Mouse (Mus musculus): Measurements from ENCODE around the gene Tmprss13. TPM values are rescaled to one million over a fixed set of nuclear protein-coding genes. Genes with fewer than 3 reads are reported as not detected.

Tmprss13 gene
- total and polyA plus RNA-seq, 3 experiments = not detected

DNA sequence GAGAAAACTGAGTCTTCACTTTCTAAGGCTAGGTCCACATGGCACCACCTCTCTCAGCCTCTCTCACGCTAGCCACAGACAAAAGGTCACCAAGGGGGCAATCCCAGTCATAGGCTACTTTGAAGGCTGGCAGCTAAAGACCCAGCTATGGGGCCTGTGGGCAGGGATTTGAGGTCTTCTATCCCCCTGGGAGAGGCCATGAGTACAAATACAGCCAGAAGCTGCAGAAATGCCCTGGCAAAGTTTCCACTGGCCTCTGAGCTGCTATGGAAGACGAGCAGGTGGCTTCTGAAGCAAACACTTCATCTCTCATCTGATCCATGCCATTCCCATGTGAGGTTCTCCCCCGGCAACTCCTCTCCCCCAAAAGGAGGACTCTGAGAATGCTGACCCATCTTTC, 38.8 kb upstream of the Tmprss13 start:
- peak; percentile 64 for DNase-seq (ENCODE audit: extremely low read depth)
- no peak overlapping the region for H3K27ac ChIP-seq (ENCODE audit: insufficient read depth, low read depth)

DNA sequence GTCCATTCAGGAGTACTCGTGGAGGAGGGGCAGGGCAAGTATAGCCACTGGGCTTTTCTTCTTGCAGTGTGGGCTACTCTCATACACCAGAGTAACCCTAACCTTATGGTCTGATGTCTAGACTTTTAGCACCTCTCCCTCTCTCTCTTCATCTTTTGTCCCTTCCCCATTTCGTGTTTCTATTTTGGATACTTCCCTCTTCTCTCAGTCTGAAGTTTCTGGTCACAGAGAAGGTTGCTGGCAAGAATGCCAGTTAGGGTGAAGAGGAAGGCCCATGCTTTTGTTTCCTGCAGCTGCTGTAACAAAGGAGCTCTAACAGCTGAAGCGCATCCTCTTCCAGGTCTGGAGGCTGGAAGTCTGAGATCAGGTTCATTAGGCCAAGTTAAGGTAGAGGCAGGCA, 38.0 kb upstream of the Tmprss13 start:
- Histone ChIP-seq H3K4me3 (replicated peaks in 1 of 3; ENCODE audit: low read depth in 2 of 3, low read length in 2 of 3, poor library complexity in 1 of 3) (no peak overlapping the region), H3K36me3 (replicated peaks in 1 of 2; ENCODE audit: control insufficient read depth in 1 of 2, insufficient read depth in 1 of 2, low read length in 1 of 2) (no peaks in the 10 kb centered on the region), H3K4me1 (ENCODE audit: control insufficient read depth in 1 of 2, insufficient read depth in 2 of 2) (peaks cover 15 to 72% of the 10 kb centered on the region in 2 experiments), H3K9ac (ENCODE audit: insufficient read depth, low read depth) (no peak overlapping the region), H3K79me2 (replicated peaks; ENCODE audit: control insufficient read depth, extremely low read depth, insufficient read depth, poor library complexity, severe bottlenecking) (no peaks in the 10 kb centered on the region), H3K4me2 (ENCODE audit: insufficient read depth, low read depth, poor library complexity, severe bottlenecking) (no peak overlapping the region), H3K27ac (ENCODE audit: insufficient read depth, low read depth) (no peak overlapping the region), H3K27me3 (replicated peaks) (no peaks in the 10 kb centered on the region), H3K9me3 (replicated peaks; ENCODE audit: low read length) (peaks cover 5% of the 10 kb centered on the region)
- no peak for DNase-seq (ENCODE audit: extremely low read depth)
- TF ChIP-seq USF1 (IDR thresholded peaks at IDR 0.05; ENCODE audit: low read depth, low read length) = no peak
- TF ChIP-seq ZNF384 (IDR thresholded peaks at IDR 0.05; ENCODE audit: low read depth, low read length) = no peak
- peak; percentile 68; the same call in 1 of the 2 replicates for TF ChIP-seq MEF2A (IDR thresholded peaks at IDR 0.05; ENCODE audit: borderline replicate concordance, low read depth, low read length)
- dilution Hi-C loops (cut with MboI; ENCODE audit: extremely low pct_ligation_motif_present, extremely low pct_unique_long_range_greater_than_20kb, low sequenced_read_pairs) (no loop called here), in situ Hi-C loops (cut with MboI; ENCODE audit: low pct_ligation_motif_present, low pct_unique_long_range_greater_than_20kb, low sequenced_read_pairs) (no loop called here)

More for the DNA sequence above, 38.8 kb upstream of the Tmprss13 start:
- no peak overlapping the region for H3K4me2 ChIP-seq (ENCODE audit: insufficient read depth, low read depth, poor library complexity, severe bottlenecking)
- no peaks in the 10 kb centered on the region for H3K27me3 ChIP-seq (replicated peaks)
- H3K36me3 ChIP-seq (replicated peaks in 1 of 2; ENCODE audit: control insufficient read depth in 1 of 2, insufficient read depth in 1 of 2, low read length in 1 of 2) = no peaks in the 10 kb centered on the region
- in situ Hi-C loops (cut with MboI; ENCODE audit: low pct_ligation_motif_present, low pct_unique_long_range_greater_than_20kb, low sequenced_read_pairs) (no loop called here), dilution Hi-C loops (cut with MboI; ENCODE audit: extremely low pct_ligation_motif_present, extremely low pct_unique_long_range_greater_than_20kb, low sequenced_read_pairs) (no loop called here)
- no peak overlapping the region for H3K9ac ChIP-seq (ENCODE audit: insufficient read depth, low read depth)
- H3K4me3 ChIP-seq (replicated peaks in 1 of 3; ENCODE audit: low read depth in 2 of 3, low read length in 2 of 3, poor library complexity in 1 of 3) = no peak overlapping the region
- no peaks in the 10 kb centered on the region for H3K79me2 ChIP-seq (replicated peaks; ENCODE audit: control insufficient read depth, extremely low read depth, insufficient read depth, poor library complexity, severe bottlenecking)
- peaks cover 16 to 75% of the 10 kb centered on the region in 2 experiments for H3K4me1 ChIP-seq (ENCODE audit: control insufficient read depth in 1 of 2, insufficient read depth in 2 of 2)
- peaks cover 2% of the 10 kb centered on the region for H3K9me3 ChIP-seq (replicated peaks; ENCODE audit: low read length)
- TF ChIP-seq EP300 (IDR thresholded peaks at IDR 0.05; ENCODE audit: low read length) (peak; percentile 42; the same call in 1 of the 2 replicates), SIN3A (IDR thresholded peaks at IDR 0.05; ENCODE audit: low read length) (no peak), CTCF (conservative IDR thresholded peaks at IDR 0.05 in 1 of 2, IDR thresholded peaks at IDR 0.05 in 1 of 2; ENCODE audit: low read depth in 2 of 2, low read length in 2 of 2) (no peak), JUN (IDR thresholded peaks at IDR 0.05; ENCODE audit: insufficient read depth, low read depth, low read length) (no peak)

DNA sequence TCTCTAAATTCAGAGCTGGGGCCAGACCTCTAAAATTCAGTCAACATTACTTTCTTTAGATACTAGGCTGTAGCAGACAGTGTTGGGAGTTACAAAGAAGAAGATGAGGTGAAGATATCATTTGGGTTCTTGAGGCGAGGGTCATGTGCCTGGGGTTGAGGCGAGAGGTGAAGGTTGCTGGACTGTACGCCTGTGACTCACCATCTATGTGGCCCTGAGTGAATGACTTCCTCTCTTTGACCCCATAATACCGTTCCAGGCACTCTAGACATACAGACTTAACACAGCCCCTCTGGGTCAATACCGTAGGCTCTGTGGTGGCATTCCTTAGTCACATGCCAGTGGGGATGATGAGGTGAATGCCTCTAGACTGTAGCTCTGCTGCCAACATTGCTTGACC, 36.4 kb upstream of the Tmprss13 start:
- Histone ChIP-seq H3K4me3 (replicated peaks in 1 of 3; ENCODE audit: low read depth in 2 of 3, low read length in 2 of 3, poor library complexity in 1 of 3) (no peak overlapping the region), H3K27me3 (replicated peaks) (no peaks in the 10 kb centered on the region), H3K27ac (ENCODE audit: insufficient read depth, low read depth) (no peak overlapping the region), H3K79me2 (replicated peaks; ENCODE audit: control insufficient read depth, extremely low read depth, insufficient read depth, poor library complexity, severe bottlenecking) (no peaks in the 10 kb centered on the region), H3K9me3 (replicated peaks; ENCODE audit: low read length) (peaks cover 5% of the 10 kb centered on the region), H3K4me1 (ENCODE audit: control insufficient read depth in 1 of 2, insufficient read depth in 2 of 2) (peaks cover 15 to 80% of the 10 kb centered on the region in 2 experiments), H3K4me2 (ENCODE audit: insufficient read depth, low read depth, poor library complexity, severe bottlenecking) (no peak overlapping the region), H3K9ac (ENCODE audit: insufficient read depth, low read depth) (no peak overlapping the region), H3K36me3 (replicated peaks in 1 of 2; ENCODE audit: control insufficient read depth in 1 of 2, insufficient read depth in 1 of 2, low read length in 1 of 2) (no peaks in the 10 kb centered on the region)
- DNase-seq (ENCODE audit: extremely low read depth) = no peak
- dilution Hi-C loops (cut with MboI; ENCODE audit: extremely low pct_ligation_motif_present, extremely low pct_unique_long_range_greater_than_20kb, low sequenced_read_pairs) (no loop called here), in situ Hi-C loops (cut with MboI; ENCODE audit: low pct_ligation_motif_present, low pct_unique_long_range_greater_than_20kb, low sequenced_read_pairs) (no loop called here)
- TF ChIP-seq ZNF384 (IDR thresholded peaks at IDR 0.05; ENCODE audit: low read depth, low read length) = no peak
- no peak for TF ChIP-seq POLR2A (IDR thresholded peaks at IDR 0.05; ENCODE audit: low read depth, low read length)

Data from CH12.LX (cell line).